Mouse (Mus musculus) small intestine, adult 2 months (tissue): ENCODE results near the gene Gars. TPM values are rescaled to one million over a fixed set of nuclear protein-coding genes. Genes with fewer than 3 reads are reported as not detected.

Experiments
- H3K27ac ChIP-seq: fragments of 200-500 bp; 2 replicates; pipeline ENCODE4 v1.5.1; 2012; ENCODE audit warnings: low read depth, low read length, control low read depth, inconsistent platforms; ENCODE audit not compliant: insufficient read depth
- H3K27me3 ChIP-seq: fragments of 200-500 bp; 2 replicates; pipeline ENCODE4 v1.6.1; 2012; ENCODE audit warnings: mild to moderate bottlenecking, moderate library complexity, low read length, inconsistent platforms; ENCODE audit not compliant: control insufficient read depth, insufficient read depth
- H3K36me3 ChIP-seq: fragments of 200-500 bp; 2 replicates; pipeline ENCODE4 v1.6.1; 2012; ENCODE audit warnings: mild to moderate bottlenecking, low read length, control low read depth, inconsistent platforms; ENCODE audit not compliant: control insufficient read depth, insufficient read depth
- H3K4me1 ChIP-seq: fragments of 200-500 bp; 2 replicates; pipeline ENCODE4 v1.6.1; 2012; ENCODE audit warnings: low read length, inconsistent platforms, mixed read lengths; ENCODE audit not compliant: control insufficient read depth, insufficient read depth, insufficient read length
- H3K4me3 ChIP-seq: fragments of 200-500 bp; 2 replicates; pipeline ENCODE4 v1.5.1; 2012; ENCODE audit warnings: low read depth, mild to moderate bottlenecking, control low read depth, inconsistent platforms, low read length, moderate library complexity
- CTCF ChIP-seq: fragments of 200-500 bp; IDR thresholded peaks from 2 replicates; pipeline ENCODE4 v1.5.1; 2012; ENCODE audit warnings: low read depth, mild to moderate bottlenecking, control low read depth, inconsistent platforms, low read length, moderate library complexity, mixed read lengths; ENCODE audit not compliant: insufficient replicate concordance, insufficient read length; ENCODE audit errors: extremely low read depth
- POLR2A ChIP-seq: fragments of 200-500 bp; IDR thresholded peaks from 2 replicates; pipeline ENCODE4 v1.6.1; 2012; ENCODE audit warnings: low read depth, mild to moderate bottlenecking, control low read depth, inconsistent platforms, low read length, moderate library complexity
- WGBS: fragments of 180-500 bp; shearing (Covaris S2); methylation state at CpG from one replicate; pipeline ENCODE4 v1.1.7; 2018; 5-methylcytosine and 5-hydroxymethylcytosine counted together
- polyA plus RNA-seq: library from polyadenylated mRNA; depleted of rRNA; stranded (reverse); fragments of >200 nt; gene quantifications from 2 replicates; pipeline ENCODE4 v1.2.3, GENCODE M21; 2012

The Gars gene
- polyA plus RNA-seq, 1 experiment: 31.4 TPM

DNA sequence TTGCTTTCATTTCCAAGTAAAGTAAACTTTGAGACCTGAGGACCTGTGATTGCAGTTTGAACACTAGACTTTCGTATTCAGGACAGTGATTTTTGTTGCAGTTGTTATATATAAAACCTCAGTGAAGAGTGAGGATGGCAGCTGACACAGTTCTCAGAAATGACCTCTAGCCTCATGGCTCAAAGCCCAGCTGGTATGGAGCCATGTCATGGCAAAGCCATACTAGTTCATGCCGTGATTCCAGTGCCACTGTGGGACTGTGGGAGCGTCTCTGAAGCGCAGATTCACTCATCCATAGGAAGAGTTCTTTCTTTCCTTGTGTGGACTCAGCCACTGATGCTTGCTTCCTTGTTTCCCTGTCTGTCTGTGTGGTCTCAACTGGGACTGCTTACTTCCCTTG lies 16.7 kb downstream of the Gars start:
- no peak overlapping the region for H3K4me3 ChIP-seq
- peaks cover 70% of the 10 kb centered on the region for H3K36me3 ChIP-seq
- no peaks in the 10 kb centered on the region for H3K27me3 ChIP-seq
- TF ChIP-seq CTCF: no peak
- no peak for TF ChIP-seq POLR2A
- WGBS: 80% methylated on average over 4 of the region's 4 CpGs
- H3K4me1 ChIP-seq: no peaks in the 10 kb centered on the region
- no peak overlapping the region for H3K27ac ChIP-seq

DNA sequence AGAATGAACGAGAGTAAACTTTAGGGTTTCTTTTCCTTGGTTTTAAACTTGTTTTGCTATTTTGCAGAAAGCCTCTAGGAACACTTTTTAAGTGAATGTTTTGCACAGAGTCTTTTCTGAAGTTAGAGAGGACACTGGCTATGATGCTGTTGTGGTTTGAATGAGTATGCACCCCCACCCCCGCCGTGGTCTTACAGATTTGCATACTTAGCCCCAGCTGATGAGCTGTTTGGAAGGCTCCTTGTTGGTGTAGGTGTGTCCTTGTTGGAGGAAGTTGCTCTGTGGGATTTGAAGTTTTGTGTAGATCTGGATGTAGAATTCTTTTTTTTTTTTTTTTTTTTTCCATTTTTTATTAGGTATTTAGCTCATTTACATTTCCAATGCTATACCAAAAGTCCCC lies 19.6 kb downstream of the Gars start:
- Histone ChIP-seq H3K4me3 (no peak overlapping the region), H3K27me3 (no peaks in the 10 kb centered on the region), H3K27ac (no peak overlapping the region), H3K4me1 (no peaks in the 10 kb centered on the region), H3K36me3 (peaks cover 72% of the 10 kb centered on the region)
- WGBS: 88% methylated on average over 3 of the region's 3 CpGs
- TF ChIP-seq CTCF (no peak), POLR2A (no peak)

DNA sequence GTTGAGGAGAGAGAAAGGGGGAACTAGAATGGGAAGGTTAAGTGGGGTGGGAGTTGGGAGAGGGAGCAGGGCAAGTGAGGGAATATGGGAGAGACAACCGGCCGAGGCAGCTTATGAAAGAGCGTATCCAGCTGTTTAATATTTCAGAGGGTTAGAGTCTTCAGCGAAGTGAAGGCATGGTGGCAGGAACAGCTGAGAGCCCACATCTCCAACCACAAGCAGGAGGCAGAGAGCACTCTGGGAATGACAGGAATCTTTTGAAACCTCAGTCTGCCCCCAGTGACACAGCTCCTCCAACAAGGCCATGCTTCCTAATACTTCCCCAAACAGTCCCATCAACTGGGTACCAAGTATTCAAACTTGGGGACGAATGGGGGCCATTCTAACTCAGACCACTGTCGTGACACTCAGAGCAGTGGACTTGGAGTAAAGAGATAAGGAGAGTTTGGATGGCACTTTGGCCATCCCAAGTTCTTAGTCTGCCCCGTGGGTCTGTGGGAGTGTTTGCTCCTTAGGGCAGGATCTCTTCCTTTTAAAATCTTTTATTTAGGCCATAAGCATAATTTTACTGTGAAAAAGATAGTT lies 22.5 kb downstream of the Gars start:
- Histone ChIP-seq H3K4me3 (no peak overlapping the region), H3K27ac (no peak overlapping the region), H3K36me3 (peaks cover 70% of the 10 kb centered on the region), H3K4me1 (no peaks in the 10 kb centered on the region), H3K27me3 (no peaks in the 10 kb centered on the region)
- TF ChIP-seq POLR2A (no peak), CTCF (no peak)
- 89% methylated on average over 7 of the region's 7 CpGs for WGBS

DNA sequence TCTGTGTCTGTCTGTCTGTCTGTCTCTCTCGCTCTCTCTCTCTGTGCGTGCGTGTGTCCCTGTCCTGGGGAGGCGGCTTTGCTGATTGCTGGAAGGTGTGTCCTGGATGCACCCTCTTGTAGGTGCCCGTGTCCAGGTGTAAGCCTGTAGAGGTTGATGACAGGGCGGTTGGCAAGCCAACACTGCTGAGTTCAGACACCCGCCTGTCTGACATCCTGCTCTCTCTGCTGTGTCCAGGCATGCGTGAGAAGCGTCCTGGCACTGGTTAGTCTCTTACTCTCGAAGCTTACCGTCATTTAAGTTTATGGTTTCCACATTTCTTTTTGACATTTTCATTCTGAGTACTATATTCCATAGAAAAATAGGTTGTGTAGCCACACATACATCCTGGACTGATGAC lies 23.5 kb downstream of the Gars start:
- TF ChIP-seq POLR2A (no peak), CTCF (no peak)
- Histone ChIP-seq H3K36me3 (peaks cover 70% of the 10 kb centered on the region), H3K27ac (no peak overlapping the region), H3K4me3 (no peak overlapping the region), H3K4me1 (no peaks in the 10 kb centered on the region), H3K27me3 (no peaks in the 10 kb centered on the region)
- WGBS: 89% methylated on average over 11 of the region's 11 CpGs

DNA sequence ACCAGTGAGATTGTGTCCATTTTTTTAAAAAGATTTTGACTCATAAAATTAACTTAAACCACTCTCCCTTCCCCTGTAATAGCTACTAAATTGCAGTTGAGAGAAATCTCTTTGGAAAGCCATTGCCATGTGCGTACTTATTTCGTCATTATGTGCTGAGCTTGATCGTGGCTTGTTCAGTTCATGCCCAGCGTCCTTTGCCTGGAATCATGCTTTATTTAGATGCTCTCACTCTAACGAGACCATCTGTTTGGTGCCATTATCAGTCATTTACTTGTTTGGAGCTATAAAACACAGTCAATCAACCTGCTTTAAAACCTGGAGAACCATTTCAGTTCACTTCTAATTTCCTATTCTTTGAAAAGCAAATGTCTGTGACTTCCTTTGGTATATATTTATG lies 24.4 kb downstream of the Gars start:
- H3K27me3 ChIP-seq: no peaks in the 10 kb centered on the region
- H3K4me1 ChIP-seq: no peaks in the 10 kb centered on the region
- no peak overlapping the region for H3K27ac ChIP-seq
- H3K4me3 ChIP-seq: no peak overlapping the region
- TF ChIP-seq CTCF (no peak), POLR2A (no peak)
- peaks cover 73% of the 10 kb centered on the region for H3K36me3 ChIP-seq
- 81% methylated on average over 5 of the region's 5 CpGs for WGBS

DNA sequence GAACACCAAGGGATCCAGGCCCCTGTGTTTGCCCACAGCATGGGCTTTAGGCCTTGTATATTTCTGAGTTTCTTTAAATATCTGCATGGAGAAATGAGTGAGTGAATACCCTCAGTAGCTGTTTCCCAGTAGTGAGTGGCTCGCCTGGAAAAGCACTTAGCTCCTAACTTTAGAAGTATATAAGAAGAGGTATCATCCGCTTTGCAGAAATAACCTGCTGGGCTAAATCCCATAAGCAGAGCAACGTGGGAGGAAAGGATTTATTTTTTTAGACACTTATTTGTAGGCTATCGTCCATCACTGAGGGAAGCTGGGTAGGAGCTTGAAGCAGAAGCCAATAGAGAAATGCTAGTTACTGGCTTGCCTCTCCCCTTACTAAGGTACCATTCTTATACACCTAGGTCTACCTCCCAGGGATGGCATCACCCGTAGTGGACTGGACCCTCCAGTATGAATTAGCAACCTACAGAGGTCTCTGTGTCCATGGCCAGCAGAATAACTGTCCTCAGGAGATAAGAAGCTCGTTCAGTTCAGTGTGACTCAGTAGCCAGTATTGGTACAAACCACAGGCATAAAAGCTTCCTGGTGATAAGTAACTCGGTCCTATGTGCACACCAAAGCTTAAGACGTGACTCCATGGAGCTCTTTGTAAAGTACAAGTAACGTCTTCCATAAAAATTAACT lies 26.1 kb downstream of the Gars start:
- WGBS: 80% methylated on average over 9 of the region's 9 CpGs

DNA sequence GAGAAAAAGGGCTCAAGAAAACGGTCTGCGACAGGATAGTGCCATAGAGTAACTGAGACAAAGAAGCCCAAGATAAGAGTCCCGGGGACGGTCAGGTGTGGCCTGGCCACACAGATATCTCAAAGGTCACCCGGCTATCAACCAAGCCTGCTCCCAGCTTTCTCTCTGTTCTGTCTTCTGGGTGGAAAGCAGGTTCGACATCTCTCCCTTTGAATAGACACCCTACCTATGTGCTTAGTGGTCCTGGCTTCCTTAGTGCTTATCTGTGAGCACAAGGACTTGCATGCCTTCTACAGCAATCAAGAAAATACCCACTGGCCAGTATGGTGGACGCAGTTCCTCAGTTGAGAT lies 26.6 kb downstream of the Gars start:
- Histone ChIP-seq H3K27me3 (no peaks in the 10 kb centered on the region), H3K27ac (no peak overlapping the region), H3K4me3 (no peak overlapping the region), H3K36me3 (peaks cover 77% of the 10 kb centered on the region), H3K4me1 (no peaks in the 10 kb centered on the region)
- TF ChIP-seq CTCF: no peak
- TF ChIP-seq POLR2A: no peak
- WGBS: 76% methylated on average over 7 of the region's 7 CpGs

More for the DNA sequence above, 26.1 kb downstream of the Gars start:
- H3K36me3 ChIP-seq: peaks cover 75% of the 10 kb centered on the region
- H3K27ac ChIP-seq: no peak overlapping the region
- TF ChIP-seq CTCF (no peak), POLR2A (no peak)
- no peaks in the 10 kb centered on the region for H3K4me1 ChIP-seq
- H3K4me3 ChIP-seq: no peak overlapping the region
- H3K27me3 ChIP-seq: no peaks in the 10 kb centered on the region
